Mouse (Mus musculus): ENCODE data around the gene Ajm1. TPM values are rescaled to one million over a fixed set of nuclear protein-coding genes. Genes with fewer than 3 reads are reported as not detected.

Gene Ajm1
- polyA plus RNA-seq, 1 experiment from 2014 or later: not detected

GRCm38 (mm10) chr2:25576028-25576850 lies 5.3 kb downstream of the Ajm1 start:
- 73% methylated on average over 16 of the region's 16 CpGs for WGBS (ENCODE audit: insufficient replicate concordance)
- ATAC-seq (ENCODE audit: low read depth): no peak
- Histone ChIP-seq H3K36me3 (no peaks in the 10 kb centered on the region), H3K9ac (no peak overlapping the region), H3K4me3 (replicated peaks) (peak overlapping the region; percentile 64; the same call in 1 of the 2 replicates), H3K4me2 (peak overlapping the region; percentile 87; the same call in 1 of the 2 replicates), H3K27me3 (peaks cover 60% of the 10 kb centered on the region), H3K4me1 (replicated peaks) (peaks cover 76% of the 10 kb centered on the region), H3K9me3 (replicated peaks) (no peaks in the 10 kb centered on the region), H3K27ac (no peak overlapping the region)
- no peak for DNase-seq

GRCm38 (mm10) chr2:25575432-25576027 lies 6.0 kb downstream of the Ajm1 start:
- DNase-seq: no peak
- Histone ChIP-seq H3K4me3 (replicated peaks) (peak overlapping the region; percentile 64), H3K4me2 (peak overlapping the region; percentile 87), H3K27ac (peak overlapping the region; percentile 53), H3K27me3 (peaks cover 53% of the 10 kb centered on the region), H3K9me3 (replicated peaks) (no peaks in the 10 kb centered on the region), H3K9ac (peak overlapping the region; percentile 66), H3K36me3 (no peaks in the 10 kb centered on the region), H3K4me1 (replicated peaks) (peaks cover 75% of the 10 kb centered on the region)
- WGBS (ENCODE audit: insufficient replicate concordance): 24% methylated on average over 21 of the region's 21 CpGs
- no peak for ATAC-seq (ENCODE audit: low read depth)

GRCm38 (mm10) chr2:25574579-25575431 lies 6.8 kb downstream of the Ajm1 start, which contains the start of the genes Mamdc4 and Phpt1:
Gene Mamdc4 (minus strand): TSS chr2:25574845.
Gene Phpt1 (minus strand): TSS chr2:25575224.
- peaks cover 68% of the 10 kb centered on the region for H3K4me1 ChIP-seq (replicated peaks)
- ATAC-seq (ENCODE audit: low read depth) (peak; percentile 96), DNase-seq (peak; percentile 95)
- peak within 1 kb of the TSS; percentile 54 for H3K27ac ChIP-seq
- H3K4me2 ChIP-seq: peak within 1 kb of the TSS; percentile 87
- H3K9ac ChIP-seq: peak within 1 kb of the TSS; percentile 74
- peaks cover 46% of the 10 kb centered on the region for H3K27me3 ChIP-seq
- peak within 1 kb of the TSS; percentile 64 for H3K4me3 ChIP-seq (replicated peaks)
- WGBS (ENCODE audit: insufficient replicate concordance): under 1% methylated on average over 43 of the region's 45 CpGs
- H3K9me3 ChIP-seq (replicated peaks): no peaks in the 10 kb centered on the region
- H3K36me3 ChIP-seq: peaks cover under 1% of the 10 kb centered on the region

GRCm38 (mm10) chr2:25574136-25574535 lies 7.4 kb downstream of the Ajm1 start:
- ATAC-seq (ENCODE audit: low read depth) (no peak), DNase-seq (no peak)
- H3K27me3 ChIP-seq: peaks cover 39% of the 10 kb centered on the region
- peaks cover 62% of the 10 kb centered on the region for H3K4me1 ChIP-seq (replicated peaks)
- peak overlapping the region; percentile 74 for H3K9ac ChIP-seq
- WGBS (ENCODE audit: insufficient replicate concordance): 20% methylated on average over 11 of the region's 11 CpGs
- H3K4me3 ChIP-seq (replicated peaks): peak overlapping the region; percentile 64
- H3K4me2 ChIP-seq: peak overlapping the region; percentile 87
- no peaks in the 10 kb centered on the region for H3K9me3 ChIP-seq (replicated peaks)
- H3K36me3 ChIP-seq: peaks cover 7% of the 10 kb centered on the region
- H3K27ac ChIP-seq: peak overlapping the region; percentile 54

DNA sequence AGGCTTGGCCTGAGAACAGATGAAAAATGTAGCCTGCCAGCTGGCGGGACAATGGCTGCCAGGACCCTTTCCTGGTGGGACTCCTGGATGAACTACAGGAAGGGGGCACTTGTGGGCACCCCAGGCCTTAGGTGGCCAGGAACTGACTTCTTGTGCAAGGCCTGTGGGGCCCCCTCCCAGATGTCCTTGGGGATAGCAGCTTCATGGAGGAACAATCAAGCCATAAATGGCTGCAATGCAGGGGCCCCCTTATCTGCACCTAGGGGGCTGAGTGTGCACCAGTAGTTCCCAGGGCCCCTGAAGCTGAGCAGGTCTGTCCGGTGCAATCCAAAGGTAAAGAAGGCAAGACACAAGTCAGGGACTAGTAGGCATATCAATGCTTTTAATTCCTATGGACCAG lies 8.5 kb downstream of the Ajm1 start:
- ATAC-seq (ENCODE audit: low read depth) (no peak), DNase-seq (no peak)
- Histone ChIP-seq H3K4me1 (replicated peaks) (peaks cover 57% of the 10 kb centered on the region), H3K4me2 (peak overlapping the region; percentile 87), H3K4me3 (replicated peaks) (0 out of 2 replicates have a peak overlapping the region, but pooled peaks have one; percentile 12), H3K27me3 (peaks cover 28% of the 10 kb centered on the region), H3K9me3 (replicated peaks) (no peaks in the 10 kb centered on the region), H3K9ac (peak overlapping the region; percentile 74), H3K36me3 (peaks cover 7% of the 10 kb centered on the region), H3K27ac (no peak overlapping the region)
- WGBS (ENCODE audit: insufficient replicate concordance): 46% methylated on average over 2 of the region's 2 CpGs

GRCm38 (mm10) chr2:25571221-25571620 lies 10.3 kb downstream of the Ajm1 start:
- no peak for DNase-seq
- 67% methylated on average over 4 of the region's 4 CpGs for WGBS (ENCODE audit: insufficient replicate concordance)
- no peak overlapping the region for H3K4me3 ChIP-seq (replicated peaks)
- peaks cover 14% of the 10 kb centered on the region for H3K36me3 ChIP-seq
- H3K4me2 ChIP-seq: no peak overlapping the region
- H3K4me1 ChIP-seq (replicated peaks): peaks cover 47% of the 10 kb centered on the region
- H3K27me3 ChIP-seq: peaks cover 10% of the 10 kb centered on the region
- ATAC-seq (ENCODE audit: low read depth): no peak
- H3K9ac ChIP-seq: no peak overlapping the region
- H3K27ac ChIP-seq: no peak overlapping the region
- H3K9me3 ChIP-seq (replicated peaks): no peaks in the 10 kb centered on the region

GRCm38 (mm10) chr2:25569323-25569722 lies 12.2 kb downstream of the Ajm1 start:
- ATAC-seq (ENCODE audit: low read depth) (no peak), DNase-seq (no peak)
- no peak overlapping the region for H3K27ac ChIP-seq
- H3K9ac ChIP-seq: no peak overlapping the region
- no peaks in the 10 kb centered on the region for H3K9me3 ChIP-seq (replicated peaks)
- peaks cover 35% of the 10 kb centered on the region for H3K4me1 ChIP-seq (replicated peaks)
- H3K4me2 ChIP-seq: no peak overlapping the region
- H3K27me3 ChIP-seq: no peaks in the 10 kb centered on the region
- 73% methylated on average over 3 of the region's 3 CpGs for WGBS (ENCODE audit: insufficient replicate concordance)
- no peak overlapping the region for H3K4me3 ChIP-seq (replicated peaks)
- H3K36me3 ChIP-seq: peaks cover 28% of the 10 kb centered on the region

GRCm38 (mm10) chr2:25568473-25569019 lies 13.0 kb downstream of the Ajm1 start:
- Histone ChIP-seq H3K36me3 (peaks cover 36% of the 10 kb centered on the region), H3K4me2 (no peak overlapping the region), H3K4me3 (replicated peaks) (no peak overlapping the region), H3K9me3 (replicated peaks) (no peaks in the 10 kb centered on the region), H3K4me1 (replicated peaks) (peaks cover 27% of the 10 kb centered on the region), H3K27ac (no peak overlapping the region), H3K27me3 (no peaks in the 10 kb centered on the region), H3K9ac (no peak overlapping the region)
- 80% methylated on average over 6 of the region's 6 CpGs for WGBS (ENCODE audit: insufficient replicate concordance)
- ATAC-seq (ENCODE audit: low read depth) (no peak), DNase-seq (no peak)

DNA sequence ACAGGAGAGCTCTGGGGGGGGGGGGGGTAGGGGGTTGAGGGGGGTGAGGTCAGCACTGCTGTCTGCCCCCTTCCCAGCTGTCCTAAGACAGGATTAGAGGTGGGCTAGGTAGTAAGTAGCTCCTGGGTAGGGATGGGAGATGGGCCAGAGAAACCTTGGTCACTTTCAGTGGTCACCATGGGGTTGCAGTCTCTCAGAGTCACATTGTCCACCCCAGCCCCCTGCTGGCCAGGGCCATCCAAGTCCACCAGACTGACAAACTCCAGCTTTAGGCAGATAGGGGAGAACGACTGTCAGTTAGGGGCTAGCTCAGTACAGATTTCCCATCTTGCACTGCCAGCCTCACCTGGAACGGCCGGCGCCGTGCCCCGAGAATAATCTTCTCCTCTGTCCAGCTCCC lies 15.0 kb downstream of the Ajm1 start:
- H3K9ac ChIP-seq: no peak overlapping the region
- no peak overlapping the region for H3K27ac ChIP-seq
- DNase-seq (no peak), ATAC-seq (ENCODE audit: low read depth) (no peak)
- 82% methylated on average over 6 of the region's 6 CpGs for WGBS (ENCODE audit: insufficient replicate concordance)
- H3K9me3 ChIP-seq (replicated peaks): no peaks in the 10 kb centered on the region
- H3K4me3 ChIP-seq (replicated peaks): no peak overlapping the region
- H3K36me3 ChIP-seq: peaks cover 56% of the 10 kb centered on the region
- H3K4me1 ChIP-seq (replicated peaks): peaks cover 21% of the 10 kb centered on the region
- no peak overlapping the region for H3K4me2 ChIP-seq
- H3K27me3 ChIP-seq: no peaks in the 10 kb centered on the region

DNA sequence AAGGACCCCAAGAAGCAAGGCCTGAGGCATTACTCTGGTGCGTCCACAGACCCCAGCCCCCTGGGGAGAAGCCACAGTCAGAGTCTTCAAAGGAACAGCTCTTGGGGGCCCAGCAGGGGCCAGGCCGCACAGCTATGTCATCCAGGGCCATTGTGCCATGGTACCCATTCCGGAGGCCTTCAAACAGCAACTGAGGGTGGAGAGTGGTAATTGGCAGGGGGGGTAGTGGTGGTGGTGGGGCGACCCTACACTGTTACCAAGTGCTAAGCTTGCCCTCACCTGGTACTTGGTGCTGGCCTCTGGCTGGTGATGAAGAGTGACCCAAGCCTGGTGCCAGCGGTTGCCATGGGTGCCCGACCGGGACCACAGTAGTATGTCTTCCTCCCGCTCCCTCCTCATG lies 15.8 kb downstream of the Ajm1 start:
- H3K9me3 ChIP-seq (replicated peaks): no peaks in the 10 kb centered on the region
- DNase-seq (no peak), ATAC-seq (ENCODE audit: low read depth) (no peak)
- no peak overlapping the region for H3K4me2 ChIP-seq
- no peak overlapping the region for H3K4me3 ChIP-seq (replicated peaks)
- H3K9ac ChIP-seq: no peak overlapping the region
- H3K27ac ChIP-seq: no peak overlapping the region
- WGBS (ENCODE audit: insufficient replicate concordance): 84% methylated on average over 8 of the region's 8 CpGs
- no peaks in the 10 kb centered on the region for H3K27me3 ChIP-seq
- peaks cover 13% of the 10 kb centered on the region for H3K4me1 ChIP-seq (replicated peaks)
- H3K36me3 ChIP-seq: peaks cover 64% of the 10 kb centered on the region

- Histone ChIP-seq H3K4me3 (replicated peaks) (no peak overlapping the region), H3K36me3 (peaks cover 66% of the 10 kb centered on the region), H3K9me3 (replicated peaks) (no peaks in the 10 kb centered on the region), H3K27ac (no peak overlapping the region), H3K9ac (no peak overlapping the region), H3K4me2 (no peak overlapping the region), H3K27me3 (no peaks in the 10 kb centered on the region), H3K4me1 (replicated peaks) (peaks cover 26% of the 10 kb centered on the region)
- no peak for DNase-seq
- WGBS (ENCODE audit: insufficient replicate concordance): 81% methylated on average over 9 of the region's 9 CpGs
- ATAC-seq (ENCODE audit: low read depth): no peak
Measured at GRCm38 (mm10) chr2:25561946-25562345, 19.6 kb downstream of the Ajm1 start.

Data from liver, embryonic 13.5 days (tissue).